Mouse (Mus musculus): ENCODE measurements around the gene Golga1. TPM values are rescaled to one million over a fixed set of nuclear protein-coding genes. Genes with fewer than 3 reads are reported as not detected.

The Golga1 gene
- polyA plus RNA-seq, 1 experiment from 2014 or later = 31.5 TPM

- Histone ChIP-seq H3K4me3 (peak within 1 kb of the TSS; percentile 60), H3K9me3 (no peaks in the 10 kb centered on the region), H3K27me3 (replicated peaks) (no peaks in the 10 kb centered on the region), H3K4me1 (peaks cover 42% of the 10 kb centered on the region), H3K36me3 (peaks cover 39% of the 10 kb centered on the region), H3K27ac (peak within 1 kb of the TSS; percentile 72), H3K9ac (peak within 1 kb of the TSS; percentile 84), H3K4me2 (replicated peaks) (peak within 1 kb of the TSS; percentile 94)
- under 1% methylated on average over 58 of the region's 58 CpGs for WGBS
- ATAC-seq (ENCODE audit: low FRiP score, low read depth) = peak; percentile 85
Measured at GRCm38 (mm10) chr2:39004880-39005435, 60.4 kb downstream of the Golga1 start, which contains the start of gene Arpc5l. TSS of gene Arpc5l (plus strand) at chr2:39005348.

GRCm38 (mm10) chr2:39004372-39004771 lies 61.0 kb downstream of the Golga1 start:
- under 1% methylated on average over 11 of the region's 11 CpGs for WGBS
- H3K9me3 ChIP-seq = no peaks in the 10 kb centered on the region
- H3K4me1 ChIP-seq = peaks cover 37% of the 10 kb centered on the region

GRCm38 (mm10) chr2:39003512-39003911 lies 61.8 kb downstream of the Golga1 start:
- H3K36me3 ChIP-seq = peaks cover 43% of the 10 kb centered on the region
- peak overlapping the region; percentile 84; the same call in 1 of the 2 replicates for H3K9ac ChIP-seq
- ATAC-seq (ENCODE audit: low FRiP score, low read depth) = no peak
- no peaks in the 10 kb centered on the region for H3K27me3 ChIP-seq (replicated peaks)
- H3K4me2 ChIP-seq (replicated peaks) = peak overlapping the region; percentile 94
- peak overlapping the region; percentile 60 for H3K4me3 ChIP-seq
- H3K9me3 ChIP-seq = no peaks in the 10 kb centered on the region
- 69% methylated on average over 5 of the region's 5 CpGs for WGBS
- H3K4me1 ChIP-seq = peaks cover 28% of the 10 kb centered on the region
- no peak overlapping the region for H3K27ac ChIP-seq

More at GRCm38 (mm10) chr2:39004372-39004771, 61.0 kb downstream of the Golga1 start:
- Histone ChIP-seq H3K27ac (no peak overlapping the region), H3K4me2 (replicated peaks) (peak overlapping the region; percentile 94), H3K36me3 (peaks cover 43% of the 10 kb centered on the region), H3K27me3 (replicated peaks) (no peaks in the 10 kb centered on the region), H3K4me3 (peak overlapping the region; percentile 60), H3K9ac (peak overlapping the region; percentile 84)
- ATAC-seq (ENCODE audit: low FRiP score, low read depth) = peak; percentile 7; the same call in 1 of the 2 replicates

- WGBS = 54% methylated on average over 8 of the region's 8 CpGs
- no peak for ATAC-seq (ENCODE audit: low FRiP score, low read depth)
- Histone ChIP-seq H3K4me2 (replicated peaks) (peak overlapping the region; percentile 94), H3K9me3 (no peaks in the 10 kb centered on the region), H3K4me1 (peaks cover 29% of the 10 kb centered on the region), H3K4me3 (no peak overlapping the region), H3K27ac (no peak overlapping the region), H3K36me3 (peaks cover 43% of the 10 kb centered on the region), H3K27me3 (replicated peaks) (no peaks in the 10 kb centered on the region), H3K9ac (peak overlapping the region; percentile 84; the same call in 1 of the 2 replicates)
Measured at GRCm38 (mm10) chr2:39003106-39003505, 62.2 kb downstream of the Golga1 start.

DNA sequence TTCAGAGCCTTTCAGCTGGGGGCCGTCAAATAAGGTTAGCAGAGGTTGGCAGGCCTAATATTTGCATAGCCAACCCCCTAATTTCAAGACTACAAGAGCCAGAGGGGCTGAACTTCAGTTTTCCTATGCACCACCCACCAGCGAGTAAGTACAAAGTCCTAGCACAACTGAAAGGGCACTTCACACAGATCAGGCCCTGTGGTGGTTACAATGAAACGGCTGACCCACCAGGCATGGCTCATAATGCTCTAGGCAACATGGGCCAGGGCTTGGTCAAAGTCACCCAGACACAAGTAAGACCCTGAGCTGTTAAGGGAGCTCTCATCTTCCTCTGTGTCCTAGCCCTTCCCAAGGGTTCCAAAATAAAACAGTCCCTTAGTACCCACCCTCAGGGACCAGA lies 63.5 kb downstream of the Golga1 start:
- Histone ChIP-seq H3K9me3 (no peaks in the 10 kb centered on the region), H3K4me3 (no peak overlapping the region), H3K4me2 (replicated peaks) (no peak overlapping the region), H3K27ac (no peak overlapping the region), H3K9ac (no peak overlapping the region), H3K4me1 (peaks cover 30% of the 10 kb centered on the region), H3K36me3 (peaks cover 43% of the 10 kb centered on the region), H3K27me3 (replicated peaks) (no peaks in the 10 kb centered on the region)
- ATAC-seq (ENCODE audit: low FRiP score, low read depth) = no peak
- WGBS = 83% methylated on average over 3 of the region's 3 CpGs

- no peaks in the 10 kb centered on the region for H3K27me3 ChIP-seq (replicated peaks)
- H3K4me1 ChIP-seq = peaks cover 22% of the 10 kb centered on the region
- H3K27ac ChIP-seq = no peak overlapping the region
- H3K4me3 ChIP-seq = no peak overlapping the region
- peaks cover 43% of the 10 kb centered on the region for H3K36me3 ChIP-seq
- H3K9ac ChIP-seq = no peak overlapping the region
- no peaks in the 10 kb centered on the region for H3K9me3 ChIP-seq
- 81% methylated on average over 4 of the region's 4 CpGs for WGBS
- H3K4me2 ChIP-seq (replicated peaks) = no peak overlapping the region
- ATAC-seq (ENCODE audit: low FRiP score, low read depth) = no peak
Measured at GRCm38 (mm10) chr2:39000587-39000919, 64.8 kb downstream of the Golga1 start.

DNA sequence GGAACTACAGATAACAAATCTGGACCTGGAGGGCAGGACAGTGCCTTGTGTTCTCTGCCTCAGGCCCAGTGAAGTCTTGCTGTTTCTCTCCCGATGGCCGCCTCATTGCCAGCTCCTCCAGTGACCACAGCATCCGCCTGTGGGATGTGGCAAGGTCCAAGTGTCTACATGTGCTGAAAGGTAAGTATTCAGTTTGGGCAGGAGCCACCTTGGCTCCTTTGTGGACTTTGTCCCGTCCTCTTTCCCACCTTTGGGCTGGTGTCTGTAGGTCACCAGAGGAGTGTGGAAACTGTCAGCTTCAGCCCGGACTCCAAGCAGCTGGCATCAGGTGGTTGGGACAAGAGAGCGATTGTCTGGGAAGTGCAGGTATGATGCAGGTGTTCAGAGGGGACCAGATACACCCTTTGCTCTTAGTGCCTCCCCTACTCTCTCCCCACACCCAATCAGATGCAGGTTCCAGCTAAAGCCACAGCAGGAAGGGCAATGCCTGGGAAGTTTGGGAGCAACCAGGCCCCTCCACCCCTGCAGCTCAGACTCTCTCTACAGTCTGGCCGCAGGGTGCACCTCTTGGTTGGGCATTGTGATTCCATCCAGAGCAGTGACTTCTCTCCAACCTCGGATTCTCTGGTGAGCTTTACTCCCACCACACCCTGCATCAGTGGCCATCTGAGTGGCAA lies 65.3 kb downstream of the Golga1 start:
- Histone ChIP-seq H3K27ac (no peak overlapping the region), H3K4me2 (replicated peaks) (no peak overlapping the region), H3K9me3 (no peaks in the 10 kb centered on the region), H3K4me1 (peaks cover 22% of the 10 kb centered on the region), H3K36me3 (peaks cover 43% of the 10 kb centered on the region), H3K4me3 (no peak overlapping the region), H3K9ac (no peak overlapping the region), H3K27me3 (replicated peaks) (no peaks in the 10 kb centered on the region)
- WGBS = 67% methylated on average over 8 of the region's 8 CpGs
- no peak for ATAC-seq (ENCODE audit: low FRiP score, low read depth)

GRCm38 (mm10) chr2:38999381-38999780 lies 66.0 kb downstream of the Golga1 start:
- H3K36me3 ChIP-seq = peaks cover 43% of the 10 kb centered on the region
- WGBS = 64% methylated on average over 4 of the region's 4 CpGs
- no peaks in the 10 kb centered on the region for H3K9me3 ChIP-seq
- no peaks in the 10 kb centered on the region for H3K27me3 ChIP-seq (replicated peaks)
- H3K4me1 ChIP-seq = peaks cover 22% of the 10 kb centered on the region
- H3K4me3 ChIP-seq = no peak overlapping the region
- no peak for ATAC-seq (ENCODE audit: low FRiP score, low read depth)
- H3K4me2 ChIP-seq (replicated peaks) = no peak overlapping the region
- H3K27ac ChIP-seq = no peak overlapping the region
- no peak overlapping the region for H3K9ac ChIP-seq

GRCm38 (mm10) chr2:38997386-38998374 lies 67.7 kb downstream of the Golga1 start, which contains the start of gene Wdr38:
TSS of gene Wdr38 (plus strand) at chr2:38997476.
- Histone ChIP-seq H3K4me2 (replicated peaks) (peak within 1 kb of the TSS; percentile 53), H3K4me1 (peaks cover 7% of the 10 kb centered on the region), H3K4me3 (peak within 1 kb of the TSS; percentile 31), H3K27me3 (replicated peaks) (no peaks in the 10 kb centered on the region), H3K9ac (peak within 1 kb of the TSS; percentile 36), H3K36me3 (peaks cover 30% of the 10 kb centered on the region), H3K27ac (no peak within 1 kb of the TSS), H3K9me3 (no peaks in the 10 kb centered on the region)
- ATAC-seq (ENCODE audit: low FRiP score, low read depth) = peak; percentile 87
- 18% methylated on average over 33 of the region's 33 CpGs for WGBS

- Histone ChIP-seq H3K36me3 (no peaks in the 10 kb centered on the region), H3K27me3 (replicated peaks) (no peaks in the 10 kb centered on the region), H3K9me3 (no peaks in the 10 kb centered on the region), H3K4me2 (replicated peaks) (no peak overlapping the region), H3K9ac (no peak overlapping the region), H3K4me1 (peaks cover under 1% of the 10 kb centered on the region; the same call in 1 of the 2 replicates), H3K27ac (no peak overlapping the region), H3K4me3 (no peak overlapping the region)
- ATAC-seq (ENCODE audit: low FRiP score, low read depth) = no peak
- WGBS = 58% methylated on average over 4 of the region's 4 CpGs
Measured at GRCm38 (mm10) chr2:38992452-38992851, 72.9 kb downstream of the Golga1 start.

DNA sequence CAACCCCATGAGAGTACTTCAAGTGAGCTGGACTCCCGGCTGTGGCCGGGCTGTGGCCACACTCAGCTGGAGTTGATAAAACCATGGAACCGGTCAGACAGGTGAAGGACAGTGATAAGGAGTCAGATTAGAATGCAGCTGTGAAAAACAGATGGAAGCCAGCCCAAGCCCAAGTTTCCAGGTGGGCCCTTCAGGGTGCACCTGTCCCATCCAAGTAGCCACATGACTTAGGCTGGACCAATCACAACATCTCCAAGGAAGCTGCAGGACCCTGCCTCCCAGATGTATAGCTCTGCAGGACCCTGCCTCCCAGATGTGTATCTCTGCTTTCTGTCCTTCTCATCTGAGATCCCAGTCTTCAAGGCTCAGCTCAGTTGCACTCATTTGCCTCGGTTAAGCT lies 73.3 kb downstream of the Golga1 start:
- H3K9me3 ChIP-seq = no peaks in the 10 kb centered on the region
- 83% methylated on average over 4 of the region's 4 CpGs for WGBS

GRCm38 (mm10) chr2:38988929-38989328 lies 76.4 kb downstream of the Golga1 start:
- H3K36me3 ChIP-seq = no peaks in the 10 kb centered on the region
- no peak overlapping the region for H3K27ac ChIP-seq
- no peak for ATAC-seq (ENCODE audit: low FRiP score, low read depth)
- H3K4me3 ChIP-seq = no peak overlapping the region
- no peak overlapping the region for H3K4me2 ChIP-seq (replicated peaks)
- 89% methylated on average over 2 of the region's 2 CpGs for WGBS
- no peaks in the 10 kb centered on the region for H3K4me1 ChIP-seq
- no peak overlapping the region for H3K9ac ChIP-seq
- H3K27me3 ChIP-seq (replicated peaks) = no peaks in the 10 kb centered on the region
- H3K9me3 ChIP-seq = no peaks in the 10 kb centered on the region

More for the DNA sequence above, 73.3 kb downstream of the Golga1 start:
- no peaks in the 10 kb centered on the region for H3K4me1 ChIP-seq
- no peaks in the 10 kb centered on the region for H3K27me3 ChIP-seq (replicated peaks)
- ATAC-seq (ENCODE audit: low FRiP score, low read depth) = no peak
- H3K9ac ChIP-seq = no peak overlapping the region
- no peak overlapping the region for H3K4me2 ChIP-seq (replicated peaks)
- H3K27ac ChIP-seq = no peak overlapping the region
- H3K36me3 ChIP-seq = no peaks in the 10 kb centered on the region
- no peak overlapping the region for H3K4me3 ChIP-seq

Measured in neural tube, embryonic 12.5 days (tissue).